Mouse (Mus musculus) MEL (cell line): Measurements from ENCODE around the gene Znrf1. TPM values are rescaled to one million over a fixed set of nuclear protein-coding genes. Genes with fewer than 3 reads are reported as not detected.

Source experiments
- DNase-seq: peaks from one replicate; pipeline ENCODE4 v3.0.0; 2011; ENCODE audit warnings: low read depth, low spot score
- H3K27ac ChIP-seq: 2 replicates; pipeline ENCODE4 v1.5.1; 2012; ENCODE audit warnings: low read depth, mild to moderate bottlenecking, control low read depth, low read length, moderate library complexity; ENCODE audit not compliant: control insufficient read depth
- H3K27me3 ChIP-seq, 2 experiments: fragments of 150-350 bp in 1 of 2; sonication (generic) in 1 of 2; 2 replicates each; pipeline ENCODE4 v1.6.1; 2012; ENCODE audit warnings: low read length in 2 of 2, mild to moderate bottlenecking in 2 of 2, improper control_type of control experiment in 1 of 2, moderate library complexity in 1 of 2; ENCODE audit not compliant: insufficient read depth in 2 of 2, control insufficient read depth in 1 of 2
- H3K36me3 ChIP-seq, 2 experiments: 2 replicates each; pipeline ENCODE4 v1.6.1; 2012 to 2014; ENCODE audit warnings: low read length in 2 of 2, improper control_type of control experiment in 1 of 2, inconsistent platforms in 1 of 2, mild to moderate bottlenecking in 1 of 2; ENCODE audit not compliant: insufficient read depth in 2 of 2, control insufficient read depth in 1 of 2
- H3K4me1 ChIP-seq, 2 experiments: fragments of 150-350 bp in 1 of 2; sonication (generic) in 1 of 2; 2 replicates each; pipeline ENCODE4 v1.6.1; 2012; ENCODE audit warnings: low read length in 2 of 2, improper control_type of control experiment in 1 of 2, mild to moderate bottlenecking in 1 of 2; ENCODE audit not compliant: insufficient read depth in 2 of 2, control insufficient read depth in 1 of 2
- H3K4me3 ChIP-seq, 2 experiments: fragments of 150-350 bp in 1 of 2; sonication (generic) in 1 of 2; 2 replicates each; pipeline ENCODE4 v1.5.1; 2012; ENCODE audit warnings: low read depth in 2 of 2, low read length in 2 of 2, mild to moderate bottlenecking in 2 of 2, moderate library complexity in 2 of 2, control low read depth in 1 of 2, improper control_type of control experiment in 1 of 2; ENCODE audit not compliant: control insufficient read depth in 1 of 2, insufficient read depth in 1 of 2
- H3K79me2 ChIP-seq: 2 replicates; pipeline ENCODE4 v1.6.1; 2012; ENCODE audit warnings: mild to moderate bottlenecking, low read length, moderate library complexity; ENCODE audit not compliant: control insufficient read depth, poor library complexity, insufficient read depth
- H3K9ac ChIP-seq: 2 replicates; pipeline ENCODE4 v1.6.1; 2012; ENCODE audit warnings: low read depth, mild to moderate bottlenecking, control low read depth, low read length, moderate library complexity; ENCODE audit not compliant: control insufficient read depth, poor library complexity, severe bottlenecking
- H3K9me3 ChIP-seq: fragments of 150-350 bp; sonication (generic); replicated peaks from 2 replicates; pipeline ENCODE4 v1.6.1; 2012; ENCODE audit warnings: mild to moderate bottlenecking, low read length, improper control_type of control experiment, moderate library complexity; ENCODE audit not compliant: insufficient read depth
- BHLHE40 ChIP-seq: IDR thresholded peaks from 2 replicates; pipeline ENCODE4 v1.6.1; 2012; ENCODE audit warnings: low read depth, mild to moderate bottlenecking, inconsistent platforms, low read length, improper control_type of control experiment, borderline replicate concordance
- CHD2 ChIP-seq: IDR thresholded peaks from 2 replicates; pipeline ENCODE4 v1.6.1; 2011; ENCODE audit warnings: low read length, improper control_type of control experiment
- CTCF ChIP-seq, 3 experiments: IDR thresholded peaks in 2 of 3; conservative IDR thresholded peaks in 1 of 3; 2 replicates each; pipeline ENCODE4 v1.5.1; 2011 to 2012; ENCODE audit warnings: low read length in 3 of 3, low read depth in 2 of 3, mild to moderate bottlenecking in 2 of 3, improper control_type of control experiment in 1 of 3, inconsistent platforms in 1 of 3, mixed read lengths in 1 of 3, moderate library complexity in 1 of 3; ENCODE audit not compliant: control insufficient read depth in 1 of 3, insufficient read depth in 1 of 3, poor library complexity in 1 of 3, severe bottlenecking in 1 of 3
- E2F4 ChIP-seq: IDR thresholded peaks from 2 replicates; pipeline ENCODE4 v1.6.1; 2011; ENCODE audit warnings: low read depth, low read length, improper control_type of control experiment, borderline replicate concordance
- ELF1 ChIP-seq: IDR thresholded peaks from 2 replicates; pipeline ENCODE4 v1.6.1; 2014; ENCODE audit warnings: low read depth, mild to moderate bottlenecking, inconsistent platforms, low read length, improper control_type of control experiment, moderate library complexity
- ETS1 ChIP-seq: IDR thresholded peaks from 2 replicates; pipeline ENCODE4 v1.6.1; 2012; ENCODE audit warnings: low read depth, mild to moderate bottlenecking, inconsistent platforms, low read length, improper control_type of control experiment, moderate library complexity
- GABPA ChIP-seq: IDR thresholded peaks from 2 replicates; pipeline ENCODE4 v1.6.1; 2012; ENCODE audit warnings: low read depth, mild to moderate bottlenecking, inconsistent platforms, low read length, improper control_type of control experiment, moderate library complexity
- HCFC1 ChIP-seq: IDR thresholded peaks from 2 replicates; pipeline ENCODE4 v1.6.1; 2012; ENCODE audit warnings: low read depth, mild to moderate bottlenecking, inconsistent platforms, low read length, improper control_type of control experiment, moderate library complexity
- KAT2A ChIP-seq: conservative IDR thresholded peaks from 2 replicates; pipeline ENCODE4 v1.6.1; 2012; ENCODE audit warnings: low read depth, low read length, improper control_type of control experiment, inconsistent platforms
- MAX ChIP-seq: IDR thresholded peaks from 2 replicates; pipeline ENCODE4 v1.6.1; 2011; ENCODE audit warnings: low read length, improper control_type of control experiment
- MEF2A ChIP-seq: IDR thresholded peaks from 2 replicates; pipeline ENCODE4 v1.6.1; 2014; ENCODE audit warnings: low read depth, mild to moderate bottlenecking, inconsistent platforms, low read length, improper control_type of control experiment; ENCODE audit not compliant: poor library complexity, insufficient replicate concordance, severe bottlenecking; ENCODE audit errors: extremely low read depth
- MXI1 ChIP-seq: IDR thresholded peaks from 2 replicates; pipeline ENCODE4 v1.6.1; 2011; ENCODE audit warnings: mild to moderate bottlenecking, low read depth, low read length, improper control_type of control experiment
- MYB ChIP-seq: IDR thresholded peaks from 2 replicates; pipeline ENCODE4 v1.6.1; 2011; ENCODE audit warnings: mild to moderate bottlenecking, low read depth, low read length, improper control_type of control experiment
- MYC ChIP-seq: IDR thresholded peaks from 2 replicates; pipeline ENCODE4 v1.6.1; 2011; ENCODE audit warnings: low read depth, mild to moderate bottlenecking, low read length, improper control_type of control experiment, moderate library complexity
- NELFE ChIP-seq: IDR thresholded peaks from 2 replicates; pipeline ENCODE4 v1.6.1; 2011; ENCODE audit warnings: low read depth, low read length, improper control_type of control experiment
- POLR2A ChIP-seq, 2 experiments: IDR thresholded peaks; 2 replicates each; pipeline ENCODE4 v1.6.1; 2011 to 2012; ENCODE audit warnings: low read length in 2 of 2, mild to moderate bottlenecking in 2 of 2, control low read depth in 1 of 2, improper control_type of control experiment in 1 of 2, low read depth in 1 of 2, moderate library complexity in 1 of 2; ENCODE audit not compliant: control insufficient read depth in 1 of 2, insufficient read depth in 1 of 2, poor library complexity in 1 of 2
- POLR2AphosphoS2 ChIP-seq: IDR thresholded peaks from 2 replicates; pipeline ENCODE4 v1.6.1; 2011; ENCODE audit warnings: low read length, improper control_type of control experiment
- RAD21 ChIP-seq: IDR thresholded peaks from 2 replicates; pipeline ENCODE4 v1.6.1; 2011; ENCODE audit warnings: mild to moderate bottlenecking, low read depth, low read length, improper control_type of control experiment
- RCOR1 ChIP-seq: IDR thresholded peaks from 2 replicates; pipeline ENCODE4 v1.6.1; 2012; ENCODE audit warnings: low read depth, mild to moderate bottlenecking, inconsistent platforms, low read length, improper control_type of control experiment
- SIN3A ChIP-seq: IDR thresholded peaks from 2 replicates; pipeline ENCODE4 v1.6.1; 2012; ENCODE audit warnings: low read length, improper control_type of control experiment, inconsistent platforms
- SMC3 ChIP-seq: IDR thresholded peaks from 2 replicates; pipeline ENCODE4 v1.6.1; 2011; ENCODE audit warnings: low read depth, low read length, improper control_type of control experiment
- TAL1 ChIP-seq: IDR thresholded peaks from 2 replicates; pipeline ENCODE4 v1.6.1; 2012; ENCODE audit warnings: mild to moderate bottlenecking, inconsistent platforms, low read length, moderate library complexity, mixed read lengths
- TBP ChIP-seq: IDR thresholded peaks from 2 replicates; pipeline ENCODE4 v1.8.0; 2011; ENCODE audit warnings: low read depth, low read length, improper control_type of control experiment
- TCF12 ChIP-seq: IDR thresholded peaks from 2 replicates; pipeline ENCODE4 v1.6.1; 2014; ENCODE audit warnings: low read depth, mild to moderate bottlenecking, inconsistent platforms, low read length, improper control_type of control experiment, moderate library complexity
- UBTF ChIP-seq: IDR thresholded peaks from 2 replicates; pipeline ENCODE4 v1.6.1; 2012; ENCODE audit warnings: low read depth, mild to moderate bottlenecking, inconsistent platforms, low read length, improper control_type of control experiment, moderate library complexity, borderline replicate concordance; ENCODE audit not compliant: insufficient read depth
- USF1 ChIP-seq: IDR thresholded peaks from 2 replicates; pipeline ENCODE4 v1.6.1; 2014; ENCODE audit warnings: low read depth, mild to moderate bottlenecking, inconsistent platforms, low read length, improper control_type of control experiment, moderate library complexity
- USF2 ChIP-seq, 2 experiments: IDR thresholded peaks; 2 replicates each; pipeline ENCODE4 v1.6.1; 2011 to 2012; ENCODE audit warnings: improper control_type of control experiment in 2 of 2, low read length in 2 of 2, borderline replicate concordance in 1 of 2, inconsistent platforms in 1 of 2, low read depth in 1 of 2, mild to moderate bottlenecking in 1 of 2; ENCODE audit not compliant: insufficient read depth in 1 of 2
- ZC3H11A ChIP-seq: IDR thresholded peaks from 2 replicates; pipeline ENCODE4 v1.6.1; 2012; ENCODE audit warnings: low read depth, mild to moderate bottlenecking, inconsistent platforms, low read length, improper control_type of control experiment
- ZMIZ1 ChIP-seq: IDR thresholded peaks from 2 replicates; pipeline ENCODE4 v1.6.1; 2012; ENCODE audit warnings: low read depth, mild to moderate bottlenecking, inconsistent platforms, low read length, improper control_type of control experiment, moderate library complexity
- polyA plus RNA-seq, 2 experiments: library from polyadenylated mRNA; stranded (reverse) in 1 of 2; unstranded in 1 of 2; fragments of >175 nt in 1 of 2; fragments of >200 nt in 1 of 2; gene quantifications; 2 replicates each; pipeline versions ENCODE4 v1.2.1 to v1.2.4; 2012; ENCODE audit warnings: low replicate concordance in 2 of 2, low read depth in 1 of 2; ENCODE audit not compliant: insufficient read length in 2 of 2, insufficient read depth in 1 of 2, missing spikeins in 1 of 2
- total RNA-seq: library from RNA; depleted of rRNA; stranded (reverse); fragments of 300-350 nt; gene quantifications from 2 replicates; pipeline ENCODE4 v1.2.3, GENCODE M21; 2012

Znrf1 gene
- total and polyA plus RNA-seq, 3 experiments: 18.4 to 36.0 TPM; not detected in 1

- Histone ChIP-seq H3K9me3 (no peaks in the 10 kb centered on the region), H3K36me3 (peaks cover 0 to 23% of the 10 kb centered on the region in 2 experiments; a peak in 3 of 4 replicates), H3K27ac (peak overlapping the region; percentile 93), H3K9ac (peak overlapping the region; percentile 64), H3K79me2 (peaks cover 7% of the 10 kb centered on the region; the same call in 1 of the 2 replicates), H3K4me3 (peak overlapping the region in 1 of 2 experiments; percentile 57; a peak in 2 of 4 replicates), H3K4me1 (peaks cover 19 to 28% of the 10 kb centered on the region in 2 experiments), H3K27me3 (no peaks in the 10 kb centered on the region)
- peak; percentile 78 for DNase-seq
- TF ChIP-seq MXI1: peak; percentile 35; the same call in 1 of the 2 replicates
- TF ChIP-seq MEF2A: no peak
- TF ChIP-seq TBP: no peak
- TF ChIP-seq MYC: 0 out of 2 replicates have a peak, but pooled peaks have one; percentile 8
- TF ChIP-seq CHD2: no peak
- no peak for TF ChIP-seq UBTF
- no peak for TF ChIP-seq CTCF (IDR thresholded peaks at IDR 0.05 in 2 of 3, conservative IDR thresholded peaks at IDR 0.05 in 1 of 3; ENCODE audit: control insufficient read depth in 1 of 3, insufficient read depth in 1 of 3, low read depth in 2 of 3, low read length in 3 of 3, poor library complexity in 1 of 3, severe bottlenecking in 1 of 3)
- TF ChIP-seq RAD21: no peak
- no peak for TF ChIP-seq SIN3A
- no peak for TF ChIP-seq USF1
- 0 out of 2 replicates have a peak, but pooled peaks have one; percentile 7 for TF ChIP-seq SMC3
Observed at GRCm38 (mm10) chr8:111508566-111508965, 27.3 kb upstream of the Znrf1 start.

GRCm38 (mm10) chr8:111509278-111509677 lies 26.6 kb upstream of the Znrf1 start:
- peaks cover 19 to 28% of the 10 kb centered on the region in 2 experiments for H3K4me1 ChIP-seq
- H3K27me3 ChIP-seq: no peaks in the 10 kb centered on the region
- H3K36me3 ChIP-seq: peaks cover 0 to 23% of the 10 kb centered on the region in 2 experiments; a peak in 3 of 4 replicates
- H3K9me3 ChIP-seq: no peaks in the 10 kb centered on the region
- DNase-seq: peak; percentile 90
- H3K27ac ChIP-seq: peak overlapping the region; percentile 93
- peak overlapping the region; percentile 51 to 57 for H3K4me3 ChIP-seq
- H3K9ac ChIP-seq: peak overlapping the region; percentile 64
- peaks cover 7% of the 10 kb centered on the region; the same call in 1 of the 2 replicates for H3K79me2 ChIP-seq
- no peak for TF ChIP-seq GABPA
- TF ChIP-seq MYC: no peak
- TF ChIP-seq MEF2A: no peak
- no peak for TF ChIP-seq USF2 (IDR thresholded peaks at IDR 0.05; ENCODE audit: borderline replicate concordance in 1 of 2, insufficient read depth in 1 of 2, low read depth in 1 of 2, low read length in 2 of 2)
- TF ChIP-seq RAD21: no peak
- no peak; the same call in 1 of the 2 replicates for TF ChIP-seq KAT2A
- TF ChIP-seq ELF1: no peak
- TF ChIP-seq ZMIZ1: peak; percentile 71; the same call in 1 of the 2 replicates
- no peak for TF ChIP-seq BHLHE40
- 0 out of 2 replicates have a peak, but pooled peaks have one; percentile 58 for TF ChIP-seq RCOR1
- no peak for TF ChIP-seq SMC3
- no peak for TF ChIP-seq ZC3H11A
- TF ChIP-seq POLR2AphosphoS2: no peak
- TF ChIP-seq TBP: peak; percentile 90
- no peak; the same call in none of the 2 replicates for TF ChIP-seq NELFE
- TF ChIP-seq USF1: no peak
- TF ChIP-seq HCFC1: peak; percentile 73
- TF ChIP-seq UBTF: no peak
- TF ChIP-seq POLR2A (IDR thresholded peaks at IDR 0.05; ENCODE audit: control insufficient read depth in 1 of 2, insufficient read depth in 1 of 2, low read depth in 1 of 2, low read length in 2 of 2, poor library complexity in 1 of 2): peak in 1 of 2 experiments; percentile 68; a peak in 2 of 4 replicates
- peak; percentile 56 for TF ChIP-seq TAL1
- TF ChIP-seq CHD2: no peak; the same call in 1 of the 2 replicates
- no peak for TF ChIP-seq E2F4
- TF ChIP-seq ETS1: peak; percentile 87
- peak; percentile 83 for TF ChIP-seq MYB
- TF ChIP-seq TCF12: peak; percentile 80
- TF ChIP-seq MXI1: peak; percentile 55
- no peak for TF ChIP-seq MAX
